Mouse (Mus musculus): Measurements from ENCODE around the gene Tmem132d.

Gene Tmem132d

GRCm38 (mm10) chr5:127937914-127938313 lies 495.0 kb downstream of the Tmem132d start:
- DNase-seq (ENCODE audit: low spot score in 2 of 2), result no peak

DNA sequence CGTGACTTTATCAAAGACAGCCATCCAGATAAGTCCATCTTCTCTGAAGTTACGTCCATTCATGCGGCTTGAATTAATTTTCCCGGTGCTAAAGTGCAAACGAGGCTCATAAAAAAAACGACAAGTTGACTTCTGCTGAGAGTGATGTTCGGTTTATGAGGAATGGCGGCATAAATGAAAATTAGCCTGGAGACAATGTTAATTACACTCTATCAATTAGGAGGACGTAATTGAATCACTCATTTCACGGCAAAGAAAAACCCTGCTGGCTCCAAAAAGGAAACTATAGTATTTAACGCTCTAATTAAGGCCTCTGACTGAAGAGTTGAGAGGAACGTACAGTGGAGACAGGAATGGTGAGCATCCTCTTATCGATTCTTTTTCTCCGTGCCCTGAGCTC lies 503.2 kb downstream of the Tmem132d start:
- no peak for DNase-seq (ENCODE audit: low spot score in 2 of 2)

DNA sequence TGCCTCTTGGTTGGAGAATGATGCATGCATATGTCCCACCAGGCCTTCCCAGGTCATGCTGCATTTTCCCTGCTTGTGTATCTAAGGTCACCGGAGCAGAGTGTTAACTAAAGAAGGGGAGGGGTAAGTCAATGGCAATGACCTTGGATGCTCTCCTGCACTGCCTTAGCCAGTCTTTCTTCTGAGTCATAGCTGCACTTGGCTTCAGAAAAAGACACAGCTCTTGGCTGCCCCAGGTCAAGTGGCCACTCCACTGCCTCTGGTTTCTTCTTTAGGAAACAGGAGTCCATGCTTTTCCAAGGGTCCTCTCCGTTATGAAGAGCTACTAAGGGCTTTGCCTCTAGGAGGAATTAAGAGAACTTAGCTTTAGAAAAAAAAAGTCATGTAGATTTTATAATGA lies 506.2 kb downstream of the Tmem132d start:
- no peak for DNase-seq (ENCODE audit: low spot score in 2 of 2)

- no peak for DNase-seq (ENCODE audit: low spot score in 2 of 2)
These were observed 508.8 kb downstream of the Tmem132d start for GRCm38 (mm10) chr5:127924106-127924505.

GRCm38 (mm10) chr5:127919171-127919570 lies 513.7 kb downstream of the Tmem132d start:
- no peak for DNase-seq (ENCODE audit: low spot score in 2 of 2)

- no peak for DNase-seq (ENCODE audit: low spot score in 2 of 2)
These were observed 514.5 kb downstream of the Tmem132d start for GRCm38 (mm10) chr5:127918376-127918775.

DNA sequence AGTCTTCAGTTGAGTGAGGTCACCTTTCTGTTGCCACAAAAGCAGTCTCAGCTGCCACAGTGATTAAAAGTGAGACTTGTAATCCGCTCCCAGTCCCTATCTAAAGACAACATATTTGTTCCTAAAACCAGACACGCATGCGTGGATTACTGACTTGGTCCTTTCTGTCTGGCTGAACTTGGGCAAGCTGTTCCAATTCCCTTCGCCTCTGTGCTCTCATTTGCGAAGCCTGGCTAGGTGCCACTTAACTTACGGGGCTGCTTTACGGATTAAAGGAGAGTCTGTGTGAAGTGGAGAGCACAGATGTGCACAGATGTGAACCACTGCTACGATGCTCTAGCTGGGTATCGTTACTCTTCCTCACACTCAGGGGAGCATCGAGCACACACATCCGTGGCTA lies 518.7 kb downstream of the Tmem132d start:
- DNase-seq (ENCODE audit: low spot score in 2 of 2), result no peak

DNA sequence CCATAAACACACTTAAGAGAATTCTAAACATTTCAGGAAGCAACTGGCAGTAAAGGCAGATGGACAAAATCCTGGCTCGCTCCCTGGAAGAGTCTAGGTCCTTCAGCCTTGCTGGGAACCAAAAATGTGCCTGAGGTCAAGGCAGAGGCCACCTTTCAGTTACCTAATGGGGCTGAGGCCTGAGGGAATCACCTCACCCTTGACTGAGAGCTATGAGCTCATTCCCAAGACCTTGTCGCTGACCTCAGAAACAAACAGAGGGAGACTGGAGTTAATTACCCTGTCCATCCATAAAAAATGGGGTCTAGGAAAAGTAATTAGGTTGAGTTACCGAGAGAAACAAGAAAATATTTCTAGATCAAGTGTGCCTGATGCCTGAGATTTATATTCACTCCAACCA lies 521.3 kb downstream of the Tmem132d start:
- DNase-seq (ENCODE audit: low spot score in 2 of 2), result no peak

DNA sequence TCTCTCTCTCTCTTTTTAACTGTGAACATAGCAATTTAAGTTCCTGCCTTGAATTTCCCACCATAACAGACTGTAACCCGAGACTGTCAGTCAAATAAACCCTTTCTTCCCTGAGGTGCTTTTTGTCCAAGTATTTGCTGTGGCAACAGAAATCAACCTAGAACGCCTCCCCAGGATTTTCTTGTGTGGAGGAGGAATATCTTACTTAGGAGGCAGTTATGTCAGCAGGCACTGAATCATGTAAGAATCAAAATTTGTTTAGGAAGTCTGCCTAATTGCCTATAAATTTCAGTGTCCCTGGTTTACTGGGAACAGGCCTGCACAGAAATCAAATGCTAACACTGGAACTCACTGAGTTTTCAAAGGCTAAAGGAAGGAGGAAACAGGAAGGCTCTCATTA lies 522.5 kb downstream of the Tmem132d start:
- DNase-seq (ENCODE audit: low spot score in 2 of 2), result no peak

DNA sequence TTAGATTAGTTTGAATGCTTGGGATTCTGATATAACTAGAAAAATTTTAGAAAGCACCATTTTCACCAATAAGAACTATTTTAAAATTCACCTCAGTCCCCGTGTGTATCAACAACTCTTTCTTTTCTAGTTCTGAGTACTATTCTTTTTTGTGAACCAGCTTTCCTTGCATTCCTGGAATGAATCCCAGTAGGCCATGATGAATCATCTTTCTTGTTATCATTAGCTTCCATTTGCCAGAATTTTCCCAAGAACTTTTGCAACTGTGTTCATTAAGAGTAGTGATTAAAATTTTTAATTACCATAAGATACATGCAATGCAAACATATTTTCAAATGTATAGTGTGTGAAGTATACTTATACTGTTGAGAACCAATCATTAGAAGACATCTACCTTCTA lies 537.7 kb downstream of the Tmem132d start:
- no peak for DNase-seq (ENCODE audit: low spot score in 2 of 2)

DNA sequence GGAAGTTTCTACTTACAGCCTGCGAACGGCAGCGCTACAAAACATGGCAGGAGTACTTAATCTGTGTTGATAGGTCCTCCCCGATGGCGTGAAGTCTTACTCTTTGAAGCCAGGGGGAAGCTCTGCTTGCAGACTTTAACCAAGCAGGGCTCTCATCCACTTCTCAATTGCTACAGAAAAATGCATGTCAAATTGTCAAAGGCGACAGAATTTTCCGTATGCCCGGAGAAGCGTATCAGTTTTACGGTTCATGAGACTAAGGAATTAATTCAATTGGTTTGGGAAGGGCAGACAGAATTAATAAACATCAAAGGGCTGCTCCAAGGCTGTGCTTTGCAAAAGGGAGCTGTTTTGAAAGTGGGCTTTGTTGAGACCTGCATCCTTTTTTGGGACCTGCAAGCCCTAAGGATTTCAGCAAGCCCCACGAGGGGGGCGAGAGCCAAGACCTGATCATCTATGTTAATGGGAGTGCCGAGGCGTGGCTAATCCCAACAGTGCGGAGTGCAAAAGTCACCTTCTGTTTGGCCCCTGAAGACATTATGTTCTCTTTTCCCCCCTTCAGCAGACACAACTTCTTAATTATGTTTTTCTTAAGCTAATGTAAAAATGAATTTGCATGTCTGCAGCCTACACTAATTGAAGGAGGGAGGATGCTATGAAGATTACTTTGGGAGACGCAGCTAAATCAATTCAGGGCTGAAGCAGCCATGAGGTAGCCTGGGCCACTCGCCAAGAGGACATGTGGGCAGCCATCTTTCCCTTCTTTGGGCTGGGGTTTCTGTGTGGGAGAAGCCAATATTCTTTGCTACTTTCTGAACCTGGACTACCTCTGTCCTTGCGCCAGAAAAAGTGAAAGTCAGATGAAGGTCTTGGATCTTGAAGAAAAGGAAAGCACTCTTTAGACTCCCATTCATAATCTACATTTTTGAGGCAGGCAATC lies 547.0 kb downstream of the Tmem132d start:
- no peak for DNase-seq (ENCODE audit: low spot score in 2 of 2)

GRCm38 (mm10) chr5:127883021-127883420 lies 549.9 kb downstream of the Tmem132d start:
- no peak for DNase-seq (ENCODE audit: low spot score in 2 of 2)

- no peak for DNase-seq (ENCODE audit: low spot score in 2 of 2)
These were observed 558.4 kb downstream of the Tmem132d start for GRCm38 (mm10) chr5:127874461-127874860.

DNA sequence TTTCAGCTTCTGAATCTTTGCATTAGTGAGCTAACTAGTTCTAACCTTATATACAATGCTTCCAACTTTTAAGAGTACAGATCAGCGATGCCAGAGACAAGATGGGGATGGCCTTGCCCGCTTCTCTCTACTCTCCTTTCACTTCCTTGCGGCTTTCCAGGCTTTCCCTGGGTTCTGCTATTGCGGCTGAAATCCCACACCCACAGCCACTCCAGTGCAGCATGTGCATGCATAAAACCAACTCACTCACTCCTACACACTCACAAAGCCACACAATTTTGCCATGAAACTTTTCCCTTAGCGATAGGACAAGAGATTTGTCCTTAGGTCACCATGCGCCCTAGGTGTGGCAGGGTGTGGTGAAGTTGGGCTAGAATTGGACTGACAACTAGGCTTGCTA lies 567.7 kb downstream of the Tmem132d start:
- DNase-seq (ENCODE audit: low spot score in 2 of 2), result no peak

DNA sequence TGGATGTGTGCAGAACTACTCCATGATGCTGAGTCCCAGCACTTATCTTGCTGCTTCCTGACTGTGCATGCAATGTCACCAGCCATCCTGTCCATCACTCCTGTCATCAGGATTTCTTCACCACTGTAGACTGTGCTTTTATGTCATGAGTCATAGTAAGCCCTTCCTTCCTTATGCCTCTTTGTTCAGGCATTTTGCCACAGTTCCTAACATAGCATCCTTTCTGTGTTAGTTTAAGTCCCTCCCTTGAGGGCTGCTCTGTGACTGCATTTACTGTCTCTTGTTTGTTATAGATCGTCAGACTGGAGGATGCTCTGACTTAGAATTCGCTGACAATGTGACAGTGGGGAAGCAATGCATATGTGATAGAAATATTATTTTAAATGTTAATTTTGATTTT lies 573.2 kb downstream of the Tmem132d start:
- no peak for DNase-seq (ENCODE audit: low spot score in 2 of 2)

GRCm38 (mm10) chr5:127852305-127852704 lies 580.6 kb downstream of the Tmem132d start:
- no peak for DNase-seq (ENCODE audit: low spot score in 2 of 2)

- DNase-seq (ENCODE audit: low spot score in 2 of 2), result no peak
These were observed 601.1 kb downstream of the Tmem132d start for GRCm38 (mm10) chr5:127831791-127832190.

DNA sequence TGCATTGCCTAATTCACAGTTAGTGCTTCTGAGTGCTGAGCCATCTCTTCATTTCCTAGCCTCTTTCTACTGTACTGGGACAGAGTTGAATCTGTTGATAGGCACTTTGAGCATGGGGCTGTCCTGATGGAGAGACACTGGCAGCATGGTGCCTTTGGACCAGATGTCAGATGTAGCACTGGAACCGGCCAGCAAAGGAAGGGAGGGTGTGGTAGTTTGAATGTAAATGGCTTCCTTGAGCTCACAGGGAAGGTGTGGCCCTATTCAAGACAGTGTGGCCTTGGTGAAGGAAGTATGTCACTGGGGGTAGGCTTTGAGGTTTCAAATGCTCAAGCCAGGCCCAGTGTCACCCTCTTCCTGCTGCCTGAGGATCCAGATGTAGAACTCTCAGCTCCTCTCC lies 602.0 kb downstream of the Tmem132d start:
- no peak for DNase-seq (ENCODE audit: low spot score in 2 of 2)

- no peak for DNase-seq (ENCODE audit: low spot score in 2 of 2)
These were observed 604.1 kb downstream of the Tmem132d start for GRCm38 (mm10) chr5:127828756-127829155.

DNA sequence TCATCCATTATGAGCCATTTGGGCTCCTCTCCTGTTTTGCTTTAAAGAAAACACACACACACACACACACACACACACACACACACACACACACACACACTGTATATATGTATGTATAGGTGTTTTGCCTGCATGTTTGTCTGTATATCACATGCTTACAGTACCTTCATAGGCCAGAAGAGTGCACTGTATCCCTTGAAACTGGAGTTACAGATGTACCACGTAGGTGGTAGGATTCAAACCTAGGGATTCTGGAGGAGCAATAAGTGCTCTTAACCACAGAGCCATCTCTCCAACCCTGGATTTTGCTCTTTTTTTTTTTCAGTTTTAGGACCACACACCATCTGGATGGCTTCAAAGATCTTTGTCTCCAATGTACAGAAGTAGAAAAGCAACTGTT lies 610.9 kb downstream of the Tmem132d start:
- DNase-seq (ENCODE audit: low spot score in 2 of 2), result no peak

DNA sequence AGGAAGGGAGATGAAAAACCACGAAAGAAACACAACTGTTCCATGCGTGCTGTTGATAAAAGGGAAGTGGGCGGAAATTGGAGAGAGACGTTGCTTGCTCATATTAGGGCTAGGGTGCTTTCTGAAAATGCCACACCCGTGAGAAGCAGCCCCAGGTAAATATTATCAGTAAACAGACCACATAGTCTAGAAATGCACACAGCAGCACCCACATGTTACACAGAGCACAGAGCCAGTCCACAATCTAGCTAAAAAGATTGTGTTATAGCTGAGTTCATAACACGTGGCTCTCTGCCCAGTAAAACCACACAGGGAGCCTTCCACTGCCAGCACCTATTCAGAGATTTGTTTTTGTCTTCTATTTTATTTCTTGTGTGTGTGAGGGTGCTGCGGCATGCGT lies 617.6 kb downstream of the Tmem132d start:
- DNase-seq (ENCODE audit: low spot score in 2 of 2), result no peak

GRCm38 (mm10) chr5:127807419-127807818 lies 625.5 kb downstream of the Tmem132d start:
- DNase-seq (ENCODE audit: low spot score in 2 of 2), result no peak

- no peak for DNase-seq (ENCODE audit: low spot score in 2 of 2)
These were observed 626.0 kb downstream of the Tmem132d start for GRCm38 (mm10) chr5:127806850-127807249.

DNA sequence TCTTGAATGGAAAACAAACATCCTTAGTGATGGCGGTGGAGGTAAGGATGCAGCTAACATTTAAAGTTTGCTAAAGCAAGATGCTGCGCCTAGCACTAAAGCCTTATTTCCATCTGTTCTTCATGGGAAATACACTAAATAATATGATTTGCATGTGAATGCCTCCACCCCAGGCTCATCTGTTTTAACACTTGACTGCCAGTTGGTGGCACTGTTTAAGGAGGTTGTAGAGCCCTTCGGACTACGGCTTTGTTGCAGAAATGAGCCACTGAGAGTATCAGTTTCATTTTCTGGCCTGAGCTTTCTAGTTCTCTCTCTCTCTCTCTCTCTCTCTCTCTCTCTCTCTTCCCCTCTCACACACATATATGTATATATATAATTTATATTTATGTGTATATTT lies 632.0 kb downstream of the Tmem132d start:
- DNase-seq (ENCODE audit: low spot score in 2 of 2), result no peak
